Mouse (Mus musculus) CH12.LX (cell line): ENCODE measurements at regions not wholly inside any gene's neighbourhood (a gene's known extent, or its start where the extent isn't known, plus 50 kb on each side); places are given as distances from the start of the nearest gene placed in this dataset.

ENCODE experiments used
- DNase-seq: peaks from one replicate; pipeline ENCODE4 v3.0.0-alpha.2; 2013; ENCODE audit errors: extremely low read depth
- H3K27ac ChIP-seq: 2 replicates; pipeline ENCODE4 v1.5.1; 2012; ENCODE audit warnings: low read depth, mild to moderate bottlenecking, control low read depth, moderate library complexity; ENCODE audit not compliant: insufficient read depth
- H3K27me3 ChIP-seq: replicated peaks from 2 replicates; pipeline ENCODE3; 2012; ENCODE audit warnings: inconsistent platforms
- H3K36me3 ChIP-seq, 2 experiments: replicated peaks in 1 of 2; 2 replicates each; pipeline versions ENCODE3 to v1.6.1; 2012; ENCODE audit warnings: inconsistent platforms in 1 of 2, low read length in 1 of 2, mild to moderate bottlenecking in 1 of 2, mixed read lengths in 1 of 2, moderate library complexity in 1 of 2; ENCODE audit not compliant: control insufficient read depth in 1 of 2, insufficient read depth in 1 of 2
- H3K4me1 ChIP-seq, 2 experiments: 2 replicates each; pipeline ENCODE4 v1.6.1; 2012; ENCODE audit warnings: inconsistent platforms in 1 of 2, moderate library complexity in 1 of 2; ENCODE audit not compliant: insufficient read depth in 2 of 2, control insufficient read depth in 1 of 2
- H3K4me2 ChIP-seq: 2 replicates; pipeline ENCODE4 v1.6.1; 2012; ENCODE audit warnings: low read depth, mild to moderate bottlenecking, control low read depth; ENCODE audit not compliant: poor library complexity, insufficient read depth, severe bottlenecking
- H3K4me3 ChIP-seq, 3 experiments: fragments of 150-350 bp in 1 of 3; sonication (generic) in 1 of 3; replicated peaks in 1 of 3; 2 replicates each; pipeline versions ENCODE3 to v1.5.1; 2011 to 2012; ENCODE audit warnings: low read depth in 2 of 3, low read length in 2 of 3, mild to moderate bottlenecking in 2 of 3, moderate library complexity in 2 of 3, control low read depth in 1 of 3, improper control_type of control experiment in 1 of 3, inconsistent platforms in 1 of 3, mixed read lengths in 1 of 3; ENCODE audit not compliant: poor library complexity in 1 of 3
- H3K79me2 ChIP-seq: replicated peaks from 2 replicates; pipeline ENCODE4 v1.6.1; 2012; ENCODE audit warnings: mild to moderate bottlenecking, moderate library complexity; ENCODE audit not compliant: control insufficient read depth, poor library complexity, insufficient read depth, severe bottlenecking; ENCODE audit errors: extremely low read depth
- H3K9ac ChIP-seq: 2 replicates; pipeline ENCODE4 v1.6.1; 2012; ENCODE audit warnings: low read depth, mild to moderate bottlenecking, control low read depth, moderate library complexity; ENCODE audit not compliant: insufficient read depth
- H3K9me3 ChIP-seq: replicated peaks from 2 replicates; pipeline ENCODE3; 2012; ENCODE audit warnings: low read length, inconsistent platforms, mixed read lengths
- CHD1 ChIP-seq: IDR thresholded peaks from 2 replicates; pipeline ENCODE4 v1.6.1; 2012; ENCODE audit warnings: low read depth, low read length, improper control_type of control experiment, inconsistent platforms
- CHD2 ChIP-seq: IDR thresholded peaks from 2 replicates; pipeline ENCODE4 v1.6.1; 2011; ENCODE audit warnings: low read length, improper control_type of control experiment
- EP300 ChIP-seq: IDR thresholded peaks from 2 replicates; pipeline ENCODE4 v1.6.1; 2011; ENCODE audit warnings: low read length, improper control_type of control experiment
- GABPA ChIP-seq: IDR thresholded peaks from 2 replicates; pipeline ENCODE4 v1.6.1; 2012; ENCODE audit warnings: low read depth, low read length, improper control_type of control experiment, inconsistent platforms; ENCODE audit not compliant: insufficient replicate concordance
- JUND ChIP-seq: conservative IDR thresholded peaks from 2 replicates; pipeline ENCODE4 v1.6.1; 2011; ENCODE audit warnings: low read depth, low read length, improper control_type of control experiment
- KAT2A ChIP-seq: IDR thresholded peaks from 2 replicates; pipeline ENCODE4 v1.6.1; 2012; ENCODE audit warnings: low read length, improper control_type of control experiment, inconsistent platforms; ENCODE audit not compliant: insufficient replicate concordance
- MAFK ChIP-seq: IDR thresholded peaks from 2 replicates; pipeline ENCODE4 v1.6.1; 2011; ENCODE audit warnings: low read length, improper control_type of control experiment; ENCODE audit not compliant: insufficient replicate concordance
- MAX ChIP-seq: IDR thresholded peaks from 2 replicates; pipeline ENCODE4 v1.6.1; 2011; ENCODE audit warnings: low read length, improper control_type of control experiment
- MEF2A ChIP-seq: IDR thresholded peaks from 2 replicates; pipeline ENCODE4 v1.6.1; 2014; ENCODE audit warnings: low read depth, mild to moderate bottlenecking, inconsistent platforms, low read length, improper control_type of control experiment, borderline replicate concordance
- MXI1 ChIP-seq: IDR thresholded peaks from 2 replicates; pipeline ENCODE4 v1.6.1; 2011; ENCODE audit warnings: mild to moderate bottlenecking, low read depth, low read length, improper control_type of control experiment
- NELFE ChIP-seq: IDR thresholded peaks from 2 replicates; pipeline ENCODE4 v1.6.1; 2011; ENCODE audit warnings: low read depth, low read length, improper control_type of control experiment
- NRF1 ChIP-seq: IDR thresholded peaks from 2 replicates; pipeline ENCODE4 v1.6.1; 2014; ENCODE audit warnings: low read depth, mild to moderate bottlenecking, inconsistent platforms, low read length, improper control_type of control experiment, moderate library complexity
- POLR2A ChIP-seq: IDR thresholded peaks from 2 replicates; pipeline ENCODE4 v1.6.1; 2011; ENCODE audit warnings: low read depth, mild to moderate bottlenecking, improper control_type of control experiment, low read length
- SMC3 ChIP-seq: IDR thresholded peaks from 2 replicates; pipeline ENCODE4 v1.6.1; 2011; ENCODE audit warnings: low read depth, low read length, improper control_type of control experiment
- TBP ChIP-seq: conservative IDR thresholded peaks from 2 replicates; pipeline ENCODE4 v1.6.1; 2011; ENCODE audit warnings: low read depth, low read length, improper control_type of control experiment
- TCF12 ChIP-seq: IDR thresholded peaks from 2 replicates; pipeline ENCODE4 v1.6.1; 2014; ENCODE audit warnings: low read depth, mild to moderate bottlenecking, inconsistent platforms, low read length, improper control_type of control experiment
- USF1 ChIP-seq: IDR thresholded peaks from 2 replicates; pipeline ENCODE4 v1.6.1; 2014; ENCODE audit warnings: low read depth, mild to moderate bottlenecking, inconsistent platforms, low read length, improper control_type of control experiment
- USF2 ChIP-seq: conservative IDR thresholded peaks from 2 replicates; pipeline ENCODE4 v1.6.1; 2011; ENCODE audit warnings: low read depth, low read length, improper control_type of control experiment
- ZKSCAN1 ChIP-seq: IDR thresholded peaks from 2 replicates; pipeline ENCODE4 v1.6.1; 2012; ENCODE audit warnings: low read depth, inconsistent platforms, low read length, improper control_type of control experiment, borderline replicate concordance
- ZNF384 ChIP-seq: IDR thresholded peaks from 2 replicates; pipeline ENCODE4 v1.6.1; 2012; ENCODE audit warnings: low read depth, low read length, improper control_type of control experiment, inconsistent platforms
- dilution Hi-C: fragments of 300-500 bp; cut with MboI; formaldehyde crosslinking; loops from 2 replicates; pipeline ENCODE4 v1.14.3; 2020; ENCODE audit warnings: low sequenced_read_pairs; ENCODE audit not compliant: extremely low pct_unique_long_range_greater_than_20kb, extremely low pct_ligation_motif_present
- in situ Hi-C: fragments of 300-500 bp; cut with MboI; formaldehyde crosslinking; loops from 3 replicates; pipeline ENCODE4 v1.14.3; 2019; ENCODE audit warnings: low sequenced_read_pairs, low pct_ligation_motif_present, low pct_unique_long_range_greater_than_20kb, mixed read lengths

- H3K79me2 ChIP-seq: no peaks in the 10 kb centered on the region
- no peak for TF ChIP-seq NELFE
- no peak for TF ChIP-seq MAX
- no peak for TF ChIP-seq MAFK
- no peak for TF ChIP-seq MEF2A
- no peak for TF ChIP-seq USF2
- TF ChIP-seq ZKSCAN1: no peak
- no peak for TF ChIP-seq MXI1
- no peak for TF ChIP-seq TBP
- TF ChIP-seq CHD1: no peak
- TF ChIP-seq GABPA: no peak
- TF ChIP-seq EP300: no peak
- no peak for TF ChIP-seq JUND
- TF ChIP-seq CHD2: no peak
- no peak for TF ChIP-seq ZNF384
- no peak for TF ChIP-seq POLR2A
- TF ChIP-seq KAT2A: no peak
- no peaks in the 10 kb centered on the region for H3K9me3 ChIP-seq
- H3K9ac ChIP-seq: no peak overlapping the region
- in situ Hi-C loops: no loop called here
- dilution Hi-C loops: no loop called here
- no peak overlapping the region for H3K27ac ChIP-seq
- no peaks in the 10 kb centered on the region for H3K4me1 ChIP-seq
- no peak overlapping the region for H3K4me2 ChIP-seq
- no peak overlapping the region for H3K4me3 ChIP-seq
- H3K36me3 ChIP-seq: no peaks in the 10 kb centered on the region
- no peak for DNase-seq
- H3K27me3 ChIP-seq: no peaks in the 10 kb centered on the region
These were observed 116.2 kb upstream of the Dhrs4 start for GRCm38 (mm10) chr14:55362316-55362715.

- no peaks in the 10 kb centered on the region for H3K4me1 ChIP-seq
- H3K4me3 ChIP-seq: no peak overlapping the region
- H3K27ac ChIP-seq: no peak overlapping the region
- H3K79me2 ChIP-seq: no peaks in the 10 kb centered on the region
- no peak for DNase-seq
- no peak overlapping the region for H3K4me2 ChIP-seq
- H3K9me3 ChIP-seq: no peaks in the 10 kb centered on the region
- TF ChIP-seq NELFE (no peak), TCF12 (no peak), USF1 (no peak), GABPA (no peak), SMC3 (no peak), ZNF384 (no peak), NRF1 (no peak)
- dilution Hi-C loops: no loop called here
- H3K36me3 ChIP-seq: no peaks in the 10 kb centered on the region
- H3K9ac ChIP-seq: no peak overlapping the region
- no peaks in the 10 kb centered on the region for H3K27me3 ChIP-seq
- in situ Hi-C loops: no loop called here
These were observed 115.8 kb upstream of the Dhrs4 start for GRCm38 (mm10) chr14:55362757-55363156.
